Mouse (Mus musculus) MEL (cell line): Measurements from ENCODE around the gene Mroh9. TPM values are rescaled to one million over a fixed set of nuclear protein-coding genes. Genes with fewer than 3 reads are reported as not detected.

Source experiments
- DNase-seq: peaks from one replicate; pipeline ENCODE4 v3.0.0; 2011; ENCODE audit warnings: low read depth, low spot score
- H3K27ac ChIP-seq: 2 replicates; pipeline ENCODE4 v1.5.1; 2012; ENCODE audit warnings: low read depth, mild to moderate bottlenecking, control low read depth, low read length, moderate library complexity; ENCODE audit not compliant: control insufficient read depth
- H3K27me3 ChIP-seq, 2 experiments: fragments of 150-350 bp in 1 of 2; sonication (generic) in 1 of 2; 2 replicates each; pipeline ENCODE4 v1.6.1; 2012; ENCODE audit warnings: low read length in 2 of 2, mild to moderate bottlenecking in 2 of 2, improper control_type of control experiment in 1 of 2, moderate library complexity in 1 of 2; ENCODE audit not compliant: insufficient read depth in 2 of 2, control insufficient read depth in 1 of 2
- H3K36me3 ChIP-seq, 2 experiments: 2 replicates each; pipeline ENCODE4 v1.6.1; 2012 to 2014; ENCODE audit warnings: low read length in 2 of 2, improper control_type of control experiment in 1 of 2, inconsistent platforms in 1 of 2, mild to moderate bottlenecking in 1 of 2; ENCODE audit not compliant: insufficient read depth in 2 of 2, control insufficient read depth in 1 of 2
- H3K4me1 ChIP-seq, 2 experiments: fragments of 150-350 bp in 1 of 2; sonication (generic) in 1 of 2; 2 replicates each; pipeline ENCODE4 v1.6.1; 2012; ENCODE audit warnings: low read length in 2 of 2, improper control_type of control experiment in 1 of 2, mild to moderate bottlenecking in 1 of 2; ENCODE audit not compliant: insufficient read depth in 2 of 2, control insufficient read depth in 1 of 2
- H3K4me3 ChIP-seq, 2 experiments: fragments of 150-350 bp in 1 of 2; sonication (generic) in 1 of 2; 2 replicates each; pipeline ENCODE4 v1.5.1; 2012; ENCODE audit warnings: low read depth in 2 of 2, low read length in 2 of 2, mild to moderate bottlenecking in 2 of 2, moderate library complexity in 2 of 2, control low read depth in 1 of 2, improper control_type of control experiment in 1 of 2; ENCODE audit not compliant: control insufficient read depth in 1 of 2, insufficient read depth in 1 of 2
- H3K79me2 ChIP-seq: 2 replicates; pipeline ENCODE4 v1.6.1; 2012; ENCODE audit warnings: mild to moderate bottlenecking, low read length, moderate library complexity; ENCODE audit not compliant: control insufficient read depth, poor library complexity, insufficient read depth
- H3K9ac ChIP-seq: 2 replicates; pipeline ENCODE4 v1.6.1; 2012; ENCODE audit warnings: low read depth, mild to moderate bottlenecking, control low read depth, low read length, moderate library complexity; ENCODE audit not compliant: control insufficient read depth, poor library complexity, severe bottlenecking
- H3K9me3 ChIP-seq: fragments of 150-350 bp; sonication (generic); replicated peaks from 2 replicates; pipeline ENCODE4 v1.6.1; 2012; ENCODE audit warnings: mild to moderate bottlenecking, low read length, improper control_type of control experiment, moderate library complexity; ENCODE audit not compliant: insufficient read depth
- BHLHE40 ChIP-seq: IDR thresholded peaks from 2 replicates; pipeline ENCODE4 v1.6.1; 2012; ENCODE audit warnings: low read depth, mild to moderate bottlenecking, inconsistent platforms, low read length, improper control_type of control experiment, borderline replicate concordance
- CTCF ChIP-seq, 3 experiments: IDR thresholded peaks in 2 of 3; conservative IDR thresholded peaks in 1 of 3; 2 replicates each; pipeline ENCODE4 v1.5.1; 2011 to 2012; ENCODE audit warnings: low read length in 3 of 3, low read depth in 2 of 3, mild to moderate bottlenecking in 2 of 3, improper control_type of control experiment in 1 of 3, inconsistent platforms in 1 of 3, mixed read lengths in 1 of 3, moderate library complexity in 1 of 3; ENCODE audit not compliant: control insufficient read depth in 1 of 3, insufficient read depth in 1 of 3, poor library complexity in 1 of 3, severe bottlenecking in 1 of 3
- ELF1 ChIP-seq: IDR thresholded peaks from 2 replicates; pipeline ENCODE4 v1.6.1; 2014; ENCODE audit warnings: low read depth, mild to moderate bottlenecking, inconsistent platforms, low read length, improper control_type of control experiment, moderate library complexity
- GABPA ChIP-seq: IDR thresholded peaks from 2 replicates; pipeline ENCODE4 v1.6.1; 2012; ENCODE audit warnings: low read depth, mild to moderate bottlenecking, inconsistent platforms, low read length, improper control_type of control experiment, moderate library complexity
- GATA1 ChIP-seq: IDR thresholded peaks from 2 replicates; pipeline ENCODE4 v1.6.1; 2011; ENCODE audit warnings: low read depth, low read length, improper control_type of control experiment
- HCFC1 ChIP-seq: IDR thresholded peaks from 2 replicates; pipeline ENCODE4 v1.6.1; 2012; ENCODE audit warnings: low read depth, mild to moderate bottlenecking, inconsistent platforms, low read length, improper control_type of control experiment, moderate library complexity
- MAZ ChIP-seq: IDR thresholded peaks from 2 replicates; pipeline ENCODE4 v1.6.1; 2012; ENCODE audit warnings: low read depth, mild to moderate bottlenecking, inconsistent platforms, low read length, improper control_type of control experiment
- MEF2A ChIP-seq: IDR thresholded peaks from 2 replicates; pipeline ENCODE4 v1.6.1; 2014; ENCODE audit warnings: low read depth, mild to moderate bottlenecking, inconsistent platforms, low read length, improper control_type of control experiment; ENCODE audit not compliant: poor library complexity, insufficient replicate concordance, severe bottlenecking; ENCODE audit errors: extremely low read depth
- MYC ChIP-seq: IDR thresholded peaks from 2 replicates; pipeline ENCODE4 v1.6.1; 2011; ENCODE audit warnings: low read depth, mild to moderate bottlenecking, low read length, improper control_type of control experiment, moderate library complexity
- NELFE ChIP-seq: IDR thresholded peaks from 2 replicates; pipeline ENCODE4 v1.6.1; 2011; ENCODE audit warnings: low read depth, low read length, improper control_type of control experiment
- NRF1 ChIP-seq: IDR thresholded peaks from 2 replicates; pipeline ENCODE4 v1.6.1; 2014; ENCODE audit warnings: low read depth, mild to moderate bottlenecking, inconsistent platforms, low read length, improper control_type of control experiment, moderate library complexity; ENCODE audit not compliant: poor library complexity, insufficient read depth, severe bottlenecking
- RAD21 ChIP-seq: IDR thresholded peaks from 2 replicates; pipeline ENCODE4 v1.6.1; 2011; ENCODE audit warnings: mild to moderate bottlenecking, low read depth, low read length, improper control_type of control experiment
- RCOR1 ChIP-seq: IDR thresholded peaks from 2 replicates; pipeline ENCODE4 v1.6.1; 2012; ENCODE audit warnings: low read depth, mild to moderate bottlenecking, inconsistent platforms, low read length, improper control_type of control experiment
- UBTF ChIP-seq: IDR thresholded peaks from 2 replicates; pipeline ENCODE4 v1.6.1; 2012; ENCODE audit warnings: low read depth, mild to moderate bottlenecking, inconsistent platforms, low read length, improper control_type of control experiment, moderate library complexity, borderline replicate concordance; ENCODE audit not compliant: insufficient read depth
- ZC3H11A ChIP-seq: IDR thresholded peaks from 2 replicates; pipeline ENCODE4 v1.6.1; 2012; ENCODE audit warnings: low read depth, mild to moderate bottlenecking, inconsistent platforms, low read length, improper control_type of control experiment
- ZMIZ1 ChIP-seq: IDR thresholded peaks from 2 replicates; pipeline ENCODE4 v1.6.1; 2012; ENCODE audit warnings: low read depth, mild to moderate bottlenecking, inconsistent platforms, low read length, improper control_type of control experiment, moderate library complexity
- polyA plus RNA-seq, 2 experiments: library from polyadenylated mRNA; stranded (reverse) in 1 of 2; unstranded in 1 of 2; fragments of >175 nt in 1 of 2; fragments of >200 nt in 1 of 2; gene quantifications; 2 replicates each; pipeline versions ENCODE4 v1.2.1 to v1.2.4; 2012; ENCODE audit warnings: low replicate concordance in 2 of 2, low read depth in 1 of 2; ENCODE audit not compliant: insufficient read length in 2 of 2, insufficient read depth in 1 of 2, missing spikeins in 1 of 2
- total RNA-seq: library from RNA; depleted of rRNA; stranded (reverse); fragments of 300-350 nt; gene quantifications from 2 replicates; pipeline ENCODE4 v1.2.3, GENCODE M21; 2012; rRNA removed

Gene Mroh9
- total RNA-seq: not detected in 2 replicates
- polyA plus RNA-seq: not detected

- no peak within 1 kb of the TSS for H3K27ac ChIP-seq
- H3K4me1 ChIP-seq: no peaks in the 10 kb centered on the region
- H3K9ac ChIP-seq: no peak within 1 kb of the TSS
- no peaks in the 10 kb centered on the region for H3K36me3 ChIP-seq
- no peak for DNase-seq
- H3K27me3 ChIP-seq: no peaks in the 10 kb centered on the region
- no peaks in the 10 kb centered on the region for H3K9me3 ChIP-seq
- no peaks in the 10 kb centered on the region for H3K79me2 ChIP-seq
- no peak within 1 kb of the TSS for H3K4me3 ChIP-seq
- TF ChIP-seq UBTF (no peak), MEF2A (no peak), MAZ (no peak), HCFC1 (no peak), RCOR1 (no peak), CTCF (IDR thresholded peaks at IDR 0.05 in 2 of 3, conservative IDR thresholded peaks at IDR 0.05 in 1 of 3; ENCODE audit: control insufficient read depth in 1 of 3, insufficient read depth in 1 of 3, low read depth in 2 of 3, low read length in 3 of 3, poor library complexity in 1 of 3, severe bottlenecking in 1 of 3) (no peak), ZMIZ1 (no peak), NRF1 (no peak), NELFE (no peak)
Observed at GRCm38 (mm10) chr1:163085570-163085969, at the start of gene Mroh9. Gene Mroh9 (minus strand): TSS chr1:163085670.

DNA sequence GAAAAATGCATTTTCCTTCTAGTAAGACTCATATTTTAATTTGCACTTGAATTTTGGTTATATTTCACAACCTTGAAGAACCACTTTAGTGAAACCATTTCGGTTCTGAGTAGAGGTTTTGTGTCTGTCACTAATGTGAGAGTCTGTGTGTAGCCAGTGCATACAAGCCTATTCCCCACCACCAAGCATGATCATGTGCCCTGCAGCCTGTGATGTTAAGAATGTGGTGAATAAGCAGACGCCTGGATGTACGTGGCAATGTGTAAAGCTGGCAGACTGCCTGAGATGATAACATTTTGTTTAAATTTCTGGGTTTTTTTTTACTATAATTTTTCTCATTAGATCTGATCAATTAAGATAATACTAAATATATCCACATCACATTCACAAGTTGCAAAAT, 44.5 kb upstream of the Mroh9 start:
- no peaks in the 10 kb centered on the region for H3K27me3 ChIP-seq
- no peak overlapping the region for H3K27ac ChIP-seq
- no peaks in the 10 kb centered on the region for H3K4me1 ChIP-seq
- H3K4me3 ChIP-seq: no peak overlapping the region
- H3K9ac ChIP-seq: no peak overlapping the region
- DNase-seq: no peak
- TF ChIP-seq GATA1: no peak
- TF ChIP-seq MEF2A: no peak
- no peak for TF ChIP-seq MYC
- no peak for TF ChIP-seq GABPA
- no peak for TF ChIP-seq UBTF
- TF ChIP-seq RAD21: no peak
- TF ChIP-seq BHLHE40: no peak
- TF ChIP-seq RCOR1: no peak
- TF ChIP-seq ZC3H11A: no peak
- TF ChIP-seq ZMIZ1: no peak
- TF ChIP-seq CTCF (IDR thresholded peaks at IDR 0.05 in 2 of 3, conservative IDR thresholded peaks at IDR 0.05 in 1 of 3; ENCODE audit: control insufficient read depth in 1 of 3, insufficient read depth in 1 of 3, low read depth in 2 of 3, low read length in 3 of 3, poor library complexity in 1 of 3, severe bottlenecking in 1 of 3): no peak
- TF ChIP-seq ELF1: no peak
- H3K36me3 ChIP-seq: no peaks in the 10 kb centered on the region
- no peaks in the 10 kb centered on the region for H3K9me3 ChIP-seq
- H3K79me2 ChIP-seq: no peaks in the 10 kb centered on the region
